Comparison of ENCODE assay signal across 20 mouse cellular contexts in genomic region chr10:119142866-119143265, GRCm38 (mm10).
DNase-seq lines count a peak whose midpoint lies in the region; ATAC-seq and TF ChIP-seq lines count a peak whose summit lies in the region.
"Had no signal": no experiment of that assay in that cellular context is flagged by ENCODE, and none has a peak within 500 bp of the region (broad histone marks: within the 10 kb centered on the region; RNA-seq: fewer than 3 reads in every experiment).

No protein-coding gene starts in this region.

- H3K27ac ChIP-seq in lung, embryonic 14.5 days (ENCODE audit: low read depth), result no peak overlapping the region
- H3K27ac ChIP-seq in forebrain, embryonic 14.5 days (ENCODE audit: low read depth, low read length), result no peak overlapping the region
- no peak overlapping the region for H3K27ac ChIP-seq in midbrain, embryonic 11.5 days (ENCODE audit: low read depth, low read length)
- H3K27ac ChIP-seq: embryonic facial prominence, embryonic 15.5 days; forebrain, embryonic 10.5 days; forebrain, embryonic 15.5 days had no signal

- no peaks in the 10 kb centered on the region for H3K36me3 ChIP-seq in lung, embryonic 14.5 days (ENCODE audit: insufficient read depth)
- H3K36me3 ChIP-seq in forebrain, embryonic 14.5 days (ENCODE audit: control insufficient read depth, insufficient read depth, low read length), result no peaks in the 10 kb centered on the region
- H3K36me3 ChIP-seq in midbrain, embryonic 11.5 days (ENCODE audit: control insufficient read depth, insufficient read depth, low read length), result no peaks in the 10 kb centered on the region
- H3K36me3 ChIP-seq: embryonic facial prominence, embryonic 15.5 days; forebrain, embryonic 10.5 days; forebrain, embryonic 15.5 days had no signal

- 73% methylated on average over 6 of the region's 6 CpGs for WGBS in lung, embryonic 14.5 days
- 39% methylated on average over 6 of the region's 6 CpGs for WGBS in large intestine, adult 2 months
- WGBS in forebrain, embryonic 14.5 days, result 94% methylated on average over 6 of the region's 6 CpGs
- 93% methylated on average over 6 of the region's 6 CpGs for WGBS in midbrain, embryonic 11.5 days

- no peaks in the 10 kb centered on the region for H3K9me3 ChIP-seq in lung, embryonic 14.5 days (ENCODE audit: low read depth, low read length)
- H3K9me3 ChIP-seq in forebrain, embryonic 14.5 days (replicated peaks; ENCODE audit: control insufficient read depth, low read length), result no peaks in the 10 kb centered on the region
- H3K9me3 ChIP-seq in midbrain, embryonic 11.5 days (ENCODE audit: control insufficient read depth, low read length), result no peaks in the 10 kb centered on the region
- H3K9me3 ChIP-seq: embryonic facial prominence, embryonic 15.5 days; forebrain, embryonic 10.5 days; forebrain, embryonic 15.5 days had no signal

- no peak overlapping the region for H3K4me2 ChIP-seq in lung, embryonic 14.5 days
- no peak overlapping the region for H3K4me2 ChIP-seq in forebrain, embryonic 14.5 days (ENCODE audit: low read length)
- no peak overlapping the region for H3K4me2 ChIP-seq in midbrain, embryonic 11.5 days
- H3K4me2 ChIP-seq: embryonic facial prominence, embryonic 15.5 days; forebrain, embryonic 15.5 days had no signal

- peak; percentile 84 for ATAC-seq in lung, embryonic 14.5 days (ENCODE audit: insufficient read depth)
- ATAC-seq in forebrain, embryonic 14.5 days, result no peak
- ATAC-seq in midbrain, embryonic 11.5 days (ENCODE audit: low FRiP score), result no peak
- ATAC-seq: forebrain, embryonic 15.5 days had no signal

- no peak overlapping the region for H3K4me3 ChIP-seq in lung, embryonic 14.5 days (ENCODE audit: low read depth, low read length)
- no peak overlapping the region for H3K4me3 ChIP-seq in forebrain, embryonic 14.5 days (ENCODE audit: low read depth, low read length)
- no peak overlapping the region for H3K4me3 ChIP-seq in midbrain, embryonic 11.5 days (ENCODE audit: low read depth, low read length)
- H3K4me3 ChIP-seq: embryonic facial prominence, embryonic 15.5 days; erythroblast, embryonic 14.5 days; forebrain, embryonic 10.5 days; forebrain, embryonic 15.5 days had no signal

- TF ChIP-seq CTCF in lung, embryonic 14.5 days (IDR thresholded peaks at IDR 0.05; ENCODE audit: low read depth), result no peak

- no peak overlapping the region for H3K9ac ChIP-seq in lung, embryonic 14.5 days
- no peak overlapping the region for H3K9ac ChIP-seq in forebrain, embryonic 14.5 days (ENCODE audit: low read length)
- H3K9ac ChIP-seq in midbrain, embryonic 11.5 days (ENCODE audit: low read length), result no peak overlapping the region
- H3K9ac ChIP-seq: embryonic facial prominence, embryonic 15.5 days; forebrain, embryonic 15.5 days had no signal

- H3K4me1 ChIP-seq in lung, embryonic 14.5 days (ENCODE audit: insufficient read depth), result no peaks in the 10 kb centered on the region
- H3K4me1 ChIP-seq in forebrain, embryonic 14.5 days (ENCODE audit: control insufficient read depth, insufficient read depth, low read length), result no peaks in the 10 kb centered on the region
- H3K4me1 ChIP-seq in midbrain, embryonic 11.5 days (ENCODE audit: control insufficient read depth, insufficient read depth, low read length), result no peaks in the 10 kb centered on the region
- H3K4me1 ChIP-seq: embryonic facial prominence, embryonic 15.5 days; forebrain, embryonic 10.5 days; forebrain, embryonic 15.5 days had no signal

- DNase-seq in lung, embryonic 14.5 days, result peak; percentile 26
- no peak for DNase-seq in lung, postnatal 10 days
- peak; percentile 63 for DNase-seq in large intestine, adult 2 months (ENCODE audit: low read depth, low spot score)
- peak; percentile 24 for DNase-seq in lung, postnatal 36 days
- no peak for DNase-seq in forebrain, embryonic 14.5 days (ENCODE audit: low spot score)
- DNase-seq in midbrain, embryonic 11.5 days (ENCODE audit: low spot score, missing footprints), result no peak
- DNase-seq in kidney, adult 8-10 months, result no peak
- DNase-seq: adrenal gland, postnatal 10 days; cerebellum, adult 11 months; cerebellum, adult 8-10 months; cerebellum, postnatal 14 days; embryo, embryonic 11 days; gastrocnemius, postnatal 36 days; heart, adult 11 months; heart, postnatal 10 days; heart, postnatal 4 days had no signal

- no peaks in the 10 kb centered on the region for H3K27me3 ChIP-seq in lung, embryonic 14.5 days (ENCODE audit: insufficient read depth, low read length)
- H3K27me3 ChIP-seq in forebrain, embryonic 14.5 days (replicated peaks; ENCODE audit: control insufficient read depth, insufficient read depth, low read length), result no peaks in the 10 kb centered on the region
- H3K27me3 ChIP-seq in midbrain, embryonic 11.5 days (ENCODE audit: control insufficient read depth, insufficient read depth, low read length), result no peaks in the 10 kb centered on the region
- H3K27me3 ChIP-seq: embryonic facial prominence, embryonic 15.5 days; forebrain, embryonic 15.5 days had no signal

Comparison
In these comparisons a context has a peak if more than half of its experiments do, and no peak if none do; other contexts are left out.
1. DNase-seq: peak in lung, embryonic 14.5 days (single experiment), large intestine, adult 2 months (single experiment) and lung, postnatal 36 days (single experiment); none in lung, postnatal 10 days (single experiment), forebrain, embryonic 14.5 days (single experiment), midbrain, embryonic 11.5 days (single experiment) and kidney, adult 8-10 months (0 of 2).